Mouse (Mus musculus): ENCODE results near the gene Pcmt1. TPM values are rescaled to one million over a fixed set of nuclear protein-coding genes. Genes with fewer than 3 reads are reported as not detected.

Gene Pcmt1
- polyA plus RNA-seq, 1 experiment from 2014 or later = 130 TPM

DNA sequence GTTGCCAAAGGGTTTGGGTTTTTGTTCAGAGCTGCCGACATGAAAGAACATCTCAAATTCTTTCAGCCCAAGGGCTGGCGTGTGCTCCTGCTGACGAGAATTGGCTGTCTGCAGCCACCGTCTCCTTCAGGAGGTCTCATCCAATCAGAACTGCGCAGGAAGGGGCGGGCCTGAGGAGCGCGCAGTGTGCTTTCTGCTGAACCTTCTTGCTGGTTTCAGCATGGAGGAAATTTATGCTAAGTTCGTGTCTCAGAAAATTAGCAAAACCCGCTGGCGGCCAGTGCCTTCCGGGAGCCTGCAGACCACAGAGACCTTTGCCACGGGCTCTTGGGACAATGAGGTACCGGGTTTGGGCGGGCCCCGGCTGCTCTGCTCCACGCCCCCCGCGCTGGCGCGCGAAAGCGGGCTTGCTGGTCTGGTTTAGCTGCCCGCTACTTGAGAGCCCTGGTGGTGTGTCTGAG is 13.6 kb downstream of the Pcmt1 start, which contains the start of gene Nup43:
Gene Nup43 (plus strand): TSS at position 162 of the 461 bp plus-strand sequence.
- Histone ChIP-seq H3K27ac (replicated peaks in 1 of 2; ENCODE audit: control insufficient read depth in 1 of 2, insufficient read depth in 1 of 2, low read depth in 2 of 2, low read length in 2 of 2) (peak within 1 kb of the TSS; percentile 55 to 57; a peak in 3 of 4 replicates), H3K4me2 (ENCODE audit: low read length) (peak within 1 kb of the TSS; percentile 79), H3K27me3 (ENCODE audit: control insufficient read depth, insufficient read depth, low read length) (no peaks in the 10 kb centered on the region), H3K9me3 (ENCODE audit: control insufficient read depth, low read length) (no peaks in the 10 kb centered on the region), H3K4me3 (ENCODE audit: control insufficient read depth in 1 of 2, insufficient read depth in 1 of 2, low read depth in 1 of 2, low read length in 2 of 2) (peak within 1 kb of the TSS; percentile 91 to 92), H3K9ac (ENCODE audit: low read length) (peak within 1 kb of the TSS; percentile 81), H3K4me1 (ENCODE audit: control insufficient read depth in 2 of 2, insufficient read depth in 2 of 2, low read length in 2 of 2) (peaks cover 0 to 13% of the 10 kb centered on the region in 2 experiments; a peak in 2 of 4 replicates), H3K36me3 (ENCODE audit: control insufficient read depth, insufficient read depth, low read length) (peaks cover 28% of the 10 kb centered on the region)
- peak; percentile 73 for ATAC-seq (ENCODE audit: insufficient number of reproducible peaks, insufficient read depth, low FRiP score, low read depth)
- under 1% methylated on average over 24 of the region's 24 CpGs for WGBS

- no peak overlapping the region for H3K27ac ChIP-seq (replicated peaks in 1 of 2; ENCODE audit: control insufficient read depth in 1 of 2, insufficient read depth in 1 of 2, low read depth in 2 of 2, low read length in 2 of 2)
- no peak for ATAC-seq (ENCODE audit: insufficient number of reproducible peaks, insufficient read depth, low FRiP score, low read depth)
- no peaks in the 10 kb centered on the region for H3K27me3 ChIP-seq (ENCODE audit: control insufficient read depth, insufficient read depth, low read length)
- H3K4me2 ChIP-seq (ENCODE audit: low read length) = no peak overlapping the region
- 84% methylated on average over 1 of the region's 1 CpGs for WGBS
- no peaks in the 10 kb centered on the region for H3K9me3 ChIP-seq (ENCODE audit: control insufficient read depth, low read length)
- H3K4me1 ChIP-seq (ENCODE audit: control insufficient read depth in 2 of 2, insufficient read depth in 2 of 2, low read length in 2 of 2) = peaks cover 0 to 13% of the 10 kb centered on the region in 2 experiments; a peak in 2 of 4 replicates
- no peak overlapping the region for H3K9ac ChIP-seq (ENCODE audit: low read length)
- peaks cover 7% of the 10 kb centered on the region for H3K36me3 ChIP-seq (ENCODE audit: control insufficient read depth, insufficient read depth, low read length)
- H3K4me3 ChIP-seq (ENCODE audit: control insufficient read depth in 1 of 2, insufficient read depth in 1 of 2, low read depth in 1 of 2, low read length in 2 of 2) = no peak overlapping the region
These were observed 16.0 kb downstream of the Pcmt1 start for GRCm38 (mm10) chr10:7664889-7665288.

DNA sequence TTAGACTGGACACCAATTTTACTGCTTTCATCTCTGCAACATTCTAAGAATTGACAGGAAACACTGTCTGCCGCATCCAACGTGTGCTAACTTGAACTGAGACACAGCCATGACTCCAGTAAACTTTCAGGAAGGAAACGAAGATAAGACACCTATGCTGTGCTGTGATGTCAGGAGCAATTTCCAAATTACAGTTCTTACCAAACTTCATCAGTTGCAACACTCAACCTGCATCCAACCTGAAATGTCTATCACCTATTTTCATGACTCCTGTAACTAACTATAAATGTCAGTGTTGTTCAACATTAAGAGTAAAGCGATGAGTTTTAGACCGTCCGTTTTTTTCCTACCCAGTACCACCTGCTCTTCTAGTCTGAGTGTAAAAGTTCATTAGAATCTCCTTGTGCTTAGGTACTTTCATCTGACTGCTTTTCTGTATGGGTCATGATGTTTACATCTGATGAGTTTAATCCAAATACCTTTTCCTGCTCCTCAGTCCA is 16.9 kb downstream of the Pcmt1 start:
- Histone ChIP-seq H3K27me3 (ENCODE audit: control insufficient read depth, insufficient read depth, low read length) (no peaks in the 10 kb centered on the region), H3K27ac (replicated peaks in 1 of 2; ENCODE audit: control insufficient read depth in 1 of 2, insufficient read depth in 1 of 2, low read depth in 2 of 2, low read length in 2 of 2) (peak overlapping the region in 1 of 2 experiments; percentile 90; a peak in 1 of 4 replicates), H3K36me3 (ENCODE audit: control insufficient read depth, insufficient read depth, low read length) (no peaks in the 10 kb centered on the region), H3K9me3 (ENCODE audit: control insufficient read depth, low read length) (no peaks in the 10 kb centered on the region), H3K4me2 (ENCODE audit: low read length) (peak overlapping the region; percentile 74), H3K9ac (ENCODE audit: low read length) (peak overlapping the region; percentile 88), H3K4me1 (ENCODE audit: control insufficient read depth in 2 of 2, insufficient read depth in 2 of 2, low read length in 2 of 2) (peaks cover 0 to 13% of the 10 kb centered on the region in 2 experiments; a peak in 2 of 4 replicates), H3K4me3 (ENCODE audit: control insufficient read depth in 1 of 2, insufficient read depth in 1 of 2, low read depth in 1 of 2, low read length in 2 of 2) (peak overlapping the region; percentile 72 to 96; a peak in 3 of 4 replicates)
- WGBS = 55% methylated on average over 6 of the region's 6 CpGs
- ATAC-seq (ENCODE audit: insufficient number of reproducible peaks, insufficient read depth, low FRiP score, low read depth) = no peak

DNA sequence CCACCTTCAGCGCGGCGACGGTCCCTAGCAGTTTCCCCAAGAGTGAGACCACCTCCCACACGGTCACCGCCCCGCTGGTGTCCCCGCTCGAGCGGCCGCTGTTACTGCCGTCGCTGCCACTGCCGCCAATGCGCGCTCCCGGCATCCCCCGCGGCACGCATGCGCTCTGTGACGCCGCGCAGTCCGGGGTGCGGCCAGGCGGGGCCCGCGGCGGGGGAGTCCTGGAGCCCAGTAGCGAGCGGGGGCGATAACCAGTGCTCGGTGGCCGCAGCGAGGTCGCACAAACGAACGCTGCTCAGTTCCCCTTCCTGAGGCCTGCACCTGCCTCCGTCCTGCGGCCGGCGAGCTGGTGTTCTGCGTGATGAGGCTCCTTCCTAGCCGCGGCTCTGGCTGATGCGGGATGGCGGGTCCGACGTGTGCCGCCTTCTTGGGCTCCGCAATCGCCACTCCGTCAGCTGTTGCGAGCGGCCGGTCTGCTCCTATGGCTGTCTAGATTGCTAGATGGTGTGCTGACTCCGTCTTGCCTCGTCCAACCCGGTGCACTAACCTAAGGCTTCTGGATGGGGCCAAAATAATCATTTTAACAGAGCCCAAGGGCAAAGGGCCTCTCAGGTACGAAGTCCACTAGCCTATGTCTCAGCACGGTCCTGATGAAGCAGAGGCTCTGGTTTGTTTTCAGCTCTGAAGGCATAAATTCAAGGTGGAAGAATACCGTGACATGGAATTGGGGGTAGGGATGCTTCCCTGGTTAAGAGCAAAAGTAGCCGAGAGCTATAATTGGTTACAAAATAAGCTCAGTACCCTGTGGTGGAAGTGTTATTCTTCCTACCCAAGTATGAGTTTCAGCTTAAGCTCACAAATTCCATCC is 17.5 kb downstream of the Pcmt1 start:
- no peaks in the 10 kb centered on the region for H3K9me3 ChIP-seq (ENCODE audit: control insufficient read depth, low read length)
- peak overlapping the region; percentile 74 for H3K4me2 ChIP-seq (ENCODE audit: low read length)
- no peaks in the 10 kb centered on the region for H3K27me3 ChIP-seq (ENCODE audit: control insufficient read depth, insufficient read depth, low read length)
- peaks cover 0 to 13% of the 10 kb centered on the region in 2 experiments; a peak in 2 of 4 replicates for H3K4me1 ChIP-seq (ENCODE audit: control insufficient read depth in 2 of 2, insufficient read depth in 2 of 2, low read length in 2 of 2)
- peak; percentile 91 for ATAC-seq (ENCODE audit: insufficient number of reproducible peaks, insufficient read depth, low FRiP score, low read depth)
- under 1% methylated on average over 64 of the region's 64 CpGs for WGBS
- peak overlapping the region; percentile 72 to 96 for H3K4me3 ChIP-seq (ENCODE audit: control insufficient read depth in 1 of 2, insufficient read depth in 1 of 2, low read depth in 1 of 2, low read length in 2 of 2)
- H3K27ac ChIP-seq (replicated peaks in 1 of 2; ENCODE audit: control insufficient read depth in 1 of 2, insufficient read depth in 1 of 2, low read depth in 2 of 2, low read length in 2 of 2) = peak overlapping the region; percentile 82 to 90
- H3K9ac ChIP-seq (ENCODE audit: low read length) = peak overlapping the region; percentile 88
- H3K36me3 ChIP-seq (ENCODE audit: control insufficient read depth, insufficient read depth, low read length) = no peaks in the 10 kb centered on the region

DNA sequence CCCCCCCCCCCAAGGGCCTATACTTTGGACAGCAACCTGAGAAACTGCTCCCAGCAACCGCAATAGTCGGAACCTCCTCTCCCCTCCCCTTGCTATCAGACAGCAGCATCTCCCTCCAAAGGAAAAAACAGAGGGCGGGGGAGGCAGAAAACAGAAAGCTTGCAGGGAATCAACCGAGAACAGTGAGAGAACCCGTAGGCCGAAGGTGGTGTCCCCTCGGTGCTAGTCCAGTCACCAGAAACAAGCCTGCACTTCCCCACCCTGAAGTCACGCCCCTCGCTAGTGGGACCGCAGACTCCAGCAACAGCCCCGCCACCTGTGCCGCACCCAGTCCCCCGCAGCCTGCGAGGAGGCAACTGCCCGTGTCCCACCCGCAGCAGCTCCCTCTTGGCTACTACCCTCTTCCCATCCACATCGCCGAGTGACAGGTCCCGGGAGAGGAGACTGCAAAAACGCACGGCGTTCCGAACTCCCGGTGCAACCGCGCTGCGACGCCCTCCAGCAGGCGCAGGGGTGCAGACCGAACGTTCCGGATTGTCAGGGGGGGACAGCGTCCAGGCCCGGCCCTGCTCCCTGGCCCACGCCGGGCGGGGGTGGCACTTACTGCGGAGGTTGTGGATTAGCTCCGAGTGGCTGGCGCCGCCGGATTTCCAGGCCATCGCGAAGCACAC is 18.3 kb downstream of the Pcmt1 start:
- Histone ChIP-seq H3K36me3 (ENCODE audit: control insufficient read depth, insufficient read depth, low read length) (no peaks in the 10 kb centered on the region), H3K9me3 (ENCODE audit: control insufficient read depth, low read length) (no peaks in the 10 kb centered on the region), H3K4me3 (ENCODE audit: control insufficient read depth in 1 of 2, insufficient read depth in 1 of 2, low read depth in 1 of 2, low read length in 2 of 2) (peak overlapping the region; percentile 72 to 96), H3K4me1 (ENCODE audit: control insufficient read depth in 2 of 2, insufficient read depth in 2 of 2, low read length in 2 of 2) (peaks cover 0 to 8% of the 10 kb centered on the region in 2 experiments; a peak in 1 of 4 replicates), H3K4me2 (ENCODE audit: low read length) (peak overlapping the region; percentile 74), H3K27me3 (ENCODE audit: control insufficient read depth, insufficient read depth, low read length) (no peaks in the 10 kb centered on the region), H3K9ac (ENCODE audit: low read length) (peak overlapping the region; percentile 88), H3K27ac (replicated peaks in 1 of 2; ENCODE audit: control insufficient read depth in 1 of 2, insufficient read depth in 1 of 2, low read depth in 2 of 2, low read length in 2 of 2) (peak overlapping the region; percentile 82 to 90)
- ATAC-seq (ENCODE audit: insufficient number of reproducible peaks, insufficient read depth, low FRiP score, low read depth) = peak; percentile 77
- WGBS = under 1% methylated on average over 44 of the region's 44 CpGs

DNA sequence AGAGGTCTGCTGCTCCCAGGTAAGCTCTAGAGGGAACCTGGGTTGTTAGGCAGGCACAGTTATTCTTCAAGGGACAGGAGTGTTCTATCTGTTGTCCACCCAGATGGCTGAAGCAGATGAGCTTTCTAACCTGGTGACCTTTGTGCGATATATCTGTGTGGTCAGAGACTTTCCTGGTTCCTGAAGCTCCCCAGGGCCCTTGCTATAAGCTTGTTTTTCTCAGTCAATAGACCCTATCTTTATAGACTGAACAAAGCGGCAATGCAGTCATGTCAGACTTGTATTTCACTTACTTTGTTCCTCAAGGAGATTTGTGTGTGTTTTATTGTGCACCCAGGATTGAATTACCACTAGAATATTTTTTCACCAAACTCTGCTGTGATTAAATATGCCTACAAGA is 29.9 kb downstream of the Pcmt1 start:
- no peak overlapping the region for H3K4me2 ChIP-seq (ENCODE audit: low read length)
- no peak overlapping the region for H3K4me3 ChIP-seq (ENCODE audit: control insufficient read depth in 1 of 2, insufficient read depth in 1 of 2, low read depth in 1 of 2, low read length in 2 of 2)
- H3K9ac ChIP-seq (ENCODE audit: low read length) = no peak overlapping the region
- H3K27me3 ChIP-seq (ENCODE audit: control insufficient read depth, insufficient read depth, low read length) = no peaks in the 10 kb centered on the region
- no peaks in the 10 kb centered on the region for H3K9me3 ChIP-seq (ENCODE audit: control insufficient read depth, low read length)
- 100% methylated on average over 2 of the region's 2 CpGs for WGBS
- H3K36me3 ChIP-seq (ENCODE audit: control insufficient read depth, insufficient read depth, low read length) = peaks cover 26% of the 10 kb centered on the region
- no peak overlapping the region for H3K27ac ChIP-seq (replicated peaks in 1 of 2; ENCODE audit: control insufficient read depth in 1 of 2, insufficient read depth in 1 of 2, low read depth in 2 of 2, low read length in 2 of 2)
- no peak for ATAC-seq (ENCODE audit: insufficient number of reproducible peaks, insufficient read depth, low FRiP score, low read depth)
- H3K4me1 ChIP-seq (ENCODE audit: control insufficient read depth in 2 of 2, insufficient read depth in 2 of 2, low read length in 2 of 2) = peaks cover 2 to 5% of the 10 kb centered on the region in 2 experiments; a peak in 3 of 4 replicates

GRCm38 (mm10) chr10:7649059-7649458 is 31.9 kb downstream of the Pcmt1 start:
- Histone ChIP-seq H3K9ac (ENCODE audit: low read length) (0 out of 2 replicates have a peak overlapping the region, but pooled peaks have one; percentile 31), H3K4me2 (ENCODE audit: low read length) (no peak overlapping the region), H3K36me3 (ENCODE audit: control insufficient read depth, insufficient read depth, low read length) (peaks cover 38% of the 10 kb centered on the region), H3K27ac (replicated peaks in 1 of 2; ENCODE audit: control insufficient read depth in 1 of 2, insufficient read depth in 1 of 2, low read depth in 2 of 2, low read length in 2 of 2) (0 out of 4 replicates have a peak overlapping the region, but pooled peaks of 1 of the 2 experiments have one; percentile 19), H3K27me3 (ENCODE audit: control insufficient read depth, insufficient read depth, low read length) (no peaks in the 10 kb centered on the region), H3K9me3 (ENCODE audit: control insufficient read depth, low read length) (no peaks in the 10 kb centered on the region), H3K4me1 (ENCODE audit: control insufficient read depth in 2 of 2, insufficient read depth in 2 of 2, low read length in 2 of 2) (peaks cover 2 to 5% of the 10 kb centered on the region in 2 experiments; a peak in 3 of 4 replicates), H3K4me3 (ENCODE audit: control insufficient read depth in 1 of 2, insufficient read depth in 1 of 2, low read depth in 1 of 2, low read length in 2 of 2) (no peak overlapping the region)
- 36% methylated on average over 4 of the region's 4 CpGs for WGBS
- no peak for ATAC-seq (ENCODE audit: insufficient number of reproducible peaks, insufficient read depth, low FRiP score, low read depth)
